Mouse (Mus musculus) 3T3-L1 (cell line): ENCODE results near the gene Nxn.

Experiments used
- DNase-seq: peaks from one replicate; pipeline ENCODE4 v3.0.0-alpha.2; 2015; ENCODE audit warnings: low read depth, low spot score

Gene Nxn

GRCm38 (mm10) chr11:76398798-76399586 lies at the start of gene Nxn:
Gene Nxn (minus strand): TSS chr11:76399140.
- DNase-seq, result peak; percentile 89

- DNase-seq, result peak; percentile 23
Observed at GRCm38 (mm10) chr11:76446251-76446650, 47.3 kb upstream of the Nxn start.

- DNase-seq, result no peak
Observed at GRCm38 (mm10) chr11:76445459-76445858, 46.5 kb upstream of the Nxn start.

GRCm38 (mm10) chr11:76439666-76440065 lies 40.7 kb upstream of the Nxn start:
- DNase-seq, result no peak

- DNase-seq, result no peak
Observed at GRCm38 (mm10) chr11:76436864-76437437, 38.0 kb upstream of the Nxn start.

- DNase-seq, result no peak
Observed at GRCm38 (mm10) chr11:76436009-76436408, 37.1 kb upstream of the Nxn start.

- no peak for DNase-seq
Observed at GRCm38 (mm10) chr11:76429966-76430631, 31.2 kb upstream of the Nxn start.

GRCm38 (mm10) chr11:76429556-76429955 lies 30.6 kb upstream of the Nxn start:
- no peak for DNase-seq

- DNase-seq, result no peak
Observed at GRCm38 (mm10) chr11:76429046-76429445, 30.1 kb upstream of the Nxn start.

GRCm38 (mm10) chr11:76427781-76428180 lies 28.8 kb upstream of the Nxn start:
- DNase-seq, result no peak

- DNase-seq, result no peak
Observed at GRCm38 (mm10) chr11:76425749-76426148, 26.8 kb upstream of the Nxn start.

- no peak for DNase-seq
Observed at GRCm38 (mm10) chr11:76420896-76421295, 22.0 kb upstream of the Nxn start.

GRCm38 (mm10) chr11:76419179-76419578 lies 20.2 kb upstream of the Nxn start:
- DNase-seq, result no peak

- DNase-seq, result no peak
Observed at GRCm38 (mm10) chr11:76418423-76418822, 19.5 kb upstream of the Nxn start.

- DNase-seq, result peak; percentile 73
Observed at GRCm38 (mm10) chr11:76415985-76416384, 17.0 kb upstream of the Nxn start.

GRCm38 (mm10) chr11:76415001-76415400 lies 16.1 kb upstream of the Nxn start:
- peak; percentile 83 for DNase-seq

GRCm38 (mm10) chr11:76413202-76413601 lies 14.3 kb upstream of the Nxn start:
- no peak for DNase-seq

GRCm38 (mm10) chr11:76410826-76411225 lies 11.9 kb upstream of the Nxn start:
- peak; percentile 80 for DNase-seq

- peak; percentile 99 for DNase-seq
Observed at GRCm38 (mm10) chr11:76406702-76407583, 8.0 kb upstream of the Nxn start, which contains the start of gene Timm22. Gene Timm22 (plus strand): TSS chr11:76406952.

- no peak for DNase-seq
Observed at GRCm38 (mm10) chr11:76405626-76406264, 6.8 kb upstream of the Nxn start.

- DNase-seq, result no peak
Observed at GRCm38 (mm10) chr11:76405113-76405512, 6.2 kb upstream of the Nxn start.
